ENCODE assay signal across 9 mouse cellular contexts in the genomic region with DNA sequence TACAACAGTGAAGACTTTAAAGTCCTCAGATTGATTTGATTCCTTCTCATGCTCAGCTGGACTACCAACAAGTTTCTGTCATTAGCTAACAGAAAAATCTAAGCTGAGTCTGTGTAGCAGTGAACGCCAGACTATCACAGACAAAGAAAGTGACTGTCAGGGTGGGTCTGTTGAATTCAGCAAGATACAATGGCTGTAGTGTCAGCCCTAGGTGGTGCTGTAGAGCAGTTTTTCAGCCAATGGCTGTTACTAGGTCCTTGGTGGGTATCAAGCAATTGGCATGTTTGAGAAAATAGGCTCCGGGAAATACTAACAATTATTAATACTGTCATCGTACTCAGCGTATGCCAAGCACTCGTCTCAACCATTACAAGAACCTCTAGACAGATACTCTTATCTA.
DNase-seq lines count a peak whose midpoint lies in the region; ATAC-seq and TF ChIP-seq lines count a peak whose summit lies in the region.
"Had no signal": no experiment of that assay in that cellular context is flagged by ENCODE, and none has a peak within 500 bp of the region (broad histone marks: within the 10 kb centered on the region; RNA-seq: fewer than 3 reads in every experiment).

No protein-coding gene starts in this region.

- peak in 1 of 2 experiments; percentile 5 for DNase-seq in cerebellum, adult 2 months
- no peak for DNase-seq in cerebellum, adult 9-10 months
- peak in 1 of 2 experiments; percentile 31 for DNase-seq in layer of hippocampus, adult 2 months (ENCODE audit: low spot score in 2 of 2)
- no peak for DNase-seq in layer of hippocampus, adult 9-10 months (ENCODE audit: low spot score)
- DNase-seq in R1 (ENCODE audit: low read depth, low spot score), result peak; percentile 79
- DNase-seq in heart, postnatal 4 days, result peak; percentile 38
- no peak for DNase-seq in frontal cortex, postnatal 25 days (ENCODE audit: low spot score in 2 of 2)

- 0 out of 2 replicates have a peak, but pooled peaks have one; percentile 14 for TF ChIP-seq CTCF in cerebellum, adult 2 months (IDR thresholded peaks at IDR 0.05; ENCODE audit: borderline replicate concordance, insufficient read depth, low read depth, low read length)
- TF ChIP-seq CTCF in layer of hippocampus, adult 2 months (conservative IDR thresholded peaks at IDR 0.05), result peak; percentile 79

- no peak overlapping the region for H3K27ac ChIP-seq in cerebellum, adult 2 months (ENCODE audit: insufficient read depth, low read length)
- H3K27ac ChIP-seq in layer of hippocampus, adult 2 months, result no peak overlapping the region
- H3K27ac ChIP-seq: limb, embryonic 15.5 days had no signal

- no peaks in the 10 kb centered on the region for H3K4me1 ChIP-seq in cerebellum, adult 2 months (ENCODE audit: control insufficient read depth, insufficient read depth, low read length)

- TF ChIP-seq POLR2A in cerebellum, adult 2 months (IDR thresholded peaks at IDR 0.05; ENCODE audit: borderline replicate concordance, insufficient read depth, low read length), result no peak

- no peaks in the 10 kb centered on the region for H3K27me3 ChIP-seq in cerebellum, adult 2 months (ENCODE audit: control insufficient read depth, insufficient read depth, low read length)
- H3K27me3 ChIP-seq: limb, embryonic 15.5 days had no signal

- 80% methylated on average over 5 of the region's 5 CpGs for WGBS in cerebellum, adult 2 months

- H3K4me3 ChIP-seq in cerebellum, adult 2 months (replicated peaks; ENCODE audit: insufficient read depth, low read depth, low read length), result no peak overlapping the region
- no peak overlapping the region for H3K4me3 ChIP-seq in layer of hippocampus, adult 2 months
- H3K4me3 ChIP-seq: limb, embryonic 15.5 days had no signal

- ATAC-seq in megakaryocyte progenitor cell, adult 5-6 weeks (replicated peaks; ENCODE audit: poor library complexity), result peak; percentile 88

Comparison
In these comparisons a context has a peak if more than half of its experiments do, and no peak if none do; other contexts are left out.
1. DNase-seq: peak in R1 (single experiment) and heart, postnatal 4 days (single experiment); none in cerebellum, adult 9-10 months (single experiment), layer of hippocampus, adult 9-10 months (single experiment) and frontal cortex, postnatal 25 days (0 of 2).